Mouse (Mus musculus): Measurements from ENCODE around the gene Creb1. TPM values are rescaled to one million over a fixed set of nuclear protein-coding genes. Genes with fewer than 3 reads are reported as not detected.
"Not testable (repeated sequence)": the region's sequence is repeated elsewhere in the genome, so short reads cannot be mapped to it uniquely, and the experiment has no call there.

The Creb1 gene
- polyA plus RNA-seq, 1 experiment: 33.8 TPM

- no peak for DNase-seq (ENCODE audit: low read depth)
- TF ChIP-seq POLR2A (IDR thresholded peaks at IDR 0.05; ENCODE audit: borderline replicate concordance, extremely low read depth, insufficient read depth, insufficient read length, poor library complexity, severe bottlenecking): no peak
These were observed 13.6 kb downstream of the Creb1 start for GRCm38 (mm10) chr1:64546070-64546469.

GRCm38 (mm10) chr1:64549380-64549779, 16.9 kb downstream of the Creb1 start:
- DNase-seq (ENCODE audit: low read depth): no peak
- no peak for TF ChIP-seq CTCF (IDR thresholded peaks at IDR 0.05; ENCODE audit: borderline replicate concordance, extremely low read depth, insufficient read depth, insufficient read length)
- no peak for TF ChIP-seq POLR2A (IDR thresholded peaks at IDR 0.05; ENCODE audit: borderline replicate concordance, extremely low read depth, insufficient read depth, insufficient read length, poor library complexity, severe bottlenecking)

- no peak for TF ChIP-seq CTCF (IDR thresholded peaks at IDR 0.05; ENCODE audit: borderline replicate concordance, extremely low read depth, insufficient read depth, insufficient read length)
- no peak for TF ChIP-seq POLR2A (IDR thresholded peaks at IDR 0.05; ENCODE audit: borderline replicate concordance, extremely low read depth, insufficient read depth, insufficient read length, poor library complexity, severe bottlenecking)
These were observed 19.5 kb downstream of the Creb1 start for GRCm38 (mm10) chr1:64551908-64552307.

GRCm38 (mm10) chr1:64560105-64560504, 27.7 kb downstream of the Creb1 start:
- TF ChIP-seq CTCF (IDR thresholded peaks at IDR 0.05; ENCODE audit: borderline replicate concordance, extremely low read depth, insufficient read depth, insufficient read length) (no peak), POLR2A (IDR thresholded peaks at IDR 0.05; ENCODE audit: borderline replicate concordance, extremely low read depth, insufficient read depth, insufficient read length, poor library complexity, severe bottlenecking) (no peak)
- DNase-seq (ENCODE audit: low read depth): no peak

More at GRCm38 (mm10) chr1:64551908-64552307, 19.5 kb downstream of the Creb1 start:
- DNase-seq (ENCODE audit: low read depth): no peak

- DNase-seq (ENCODE audit: low read depth): no peak
- TF ChIP-seq CTCF (IDR thresholded peaks at IDR 0.05; ENCODE audit: borderline replicate concordance, extremely low read depth, insufficient read depth, insufficient read length) (no peak), POLR2A (IDR thresholded peaks at IDR 0.05; ENCODE audit: borderline replicate concordance, extremely low read depth, insufficient read depth, insufficient read length, poor library complexity, severe bottlenecking) (no peak)
These were observed 35.8 kb downstream of the Creb1 start for GRCm38 (mm10) chr1:64568206-64568605.

- no peak for DNase-seq (ENCODE audit: low read depth)
- TF ChIP-seq CTCF (IDR thresholded peaks at IDR 0.05; ENCODE audit: borderline replicate concordance, extremely low read depth, insufficient read depth, insufficient read length) (no peak), POLR2A (IDR thresholded peaks at IDR 0.05; ENCODE audit: borderline replicate concordance, extremely low read depth, insufficient read depth, insufficient read length, poor library complexity, severe bottlenecking) (no peak)
These were observed 43.6 kb downstream of the Creb1 start for GRCm38 (mm10) chr1:64576022-64576421.

GRCm38 (mm10) chr1:64576732-64577131, 44.3 kb downstream of the Creb1 start:
- no peak for TF ChIP-seq POLR2A (IDR thresholded peaks at IDR 0.05; ENCODE audit: borderline replicate concordance, extremely low read depth, insufficient read depth, insufficient read length, poor library complexity, severe bottlenecking)
- TF ChIP-seq CTCF (IDR thresholded peaks at IDR 0.05; ENCODE audit: borderline replicate concordance, extremely low read depth, insufficient read depth, insufficient read length): no peak
- no peak for DNase-seq (ENCODE audit: low read depth)

- DNase-seq (ENCODE audit: low read depth): not testable (repeated sequence)
These were observed 45.5 kb downstream of the Creb1 start for GRCm38 (mm10) chr1:64577911-64578310.

- no peak for DNase-seq (ENCODE audit: low read depth)
These were observed 46.4 kb downstream of the Creb1 start for GRCm38 (mm10) chr1:64578801-64579200.

GRCm38 (mm10) chr1:64598926-64599325, 66.5 kb downstream of the Creb1 start:
- no peak for TF ChIP-seq CTCF (IDR thresholded peaks at IDR 0.05; ENCODE audit: borderline replicate concordance, extremely low read depth, insufficient read depth, insufficient read length)
- TF ChIP-seq POLR2A (IDR thresholded peaks at IDR 0.05; ENCODE audit: borderline replicate concordance, extremely low read depth, insufficient read depth, insufficient read length, poor library complexity, severe bottlenecking): no peak
- no peak for DNase-seq (ENCODE audit: low read depth)

More at GRCm38 (mm10) chr1:64578801-64579200, 46.4 kb downstream of the Creb1 start:
- TF ChIP-seq POLR2A (IDR thresholded peaks at IDR 0.05; ENCODE audit: borderline replicate concordance, extremely low read depth, insufficient read depth, insufficient read length, poor library complexity, severe bottlenecking): no peak
- no peak for TF ChIP-seq CTCF (IDR thresholded peaks at IDR 0.05; ENCODE audit: borderline replicate concordance, extremely low read depth, insufficient read depth, insufficient read length)

GRCm38 (mm10) chr1:64600413-64601077, 68.1 kb downstream of the Creb1 start:
- no peak for TF ChIP-seq CTCF (IDR thresholded peaks at IDR 0.05; ENCODE audit: borderline replicate concordance, extremely low read depth, insufficient read depth, insufficient read length)
- TF ChIP-seq POLR2A (IDR thresholded peaks at IDR 0.05; ENCODE audit: borderline replicate concordance, extremely low read depth, insufficient read depth, insufficient read length, poor library complexity, severe bottlenecking): no peak
- DNase-seq (ENCODE audit: low read depth): no peak

- no peak for TF ChIP-seq CTCF (IDR thresholded peaks at IDR 0.05; ENCODE audit: borderline replicate concordance, extremely low read depth, insufficient read depth, insufficient read length)
- TF ChIP-seq POLR2A (IDR thresholded peaks at IDR 0.05; ENCODE audit: borderline replicate concordance, extremely low read depth, insufficient read depth, insufficient read length, poor library complexity, severe bottlenecking): no peak
These were observed 68.9 kb downstream of the Creb1 start for GRCm38 (mm10) chr1:64601242-64601842.

More at GRCm38 (mm10) chr1:64601242-64601842, 68.9 kb downstream of the Creb1 start:
- DNase-seq (ENCODE audit: low read depth): no peak
